Mouse (Mus musculus): ENCODE measurements at regions not wholly inside any gene's neighbourhood (a gene's known extent, or its start where the extent isn't known, plus 50 kb on each side); places are given as distances from the start of the nearest gene placed in this dataset.

DNA sequence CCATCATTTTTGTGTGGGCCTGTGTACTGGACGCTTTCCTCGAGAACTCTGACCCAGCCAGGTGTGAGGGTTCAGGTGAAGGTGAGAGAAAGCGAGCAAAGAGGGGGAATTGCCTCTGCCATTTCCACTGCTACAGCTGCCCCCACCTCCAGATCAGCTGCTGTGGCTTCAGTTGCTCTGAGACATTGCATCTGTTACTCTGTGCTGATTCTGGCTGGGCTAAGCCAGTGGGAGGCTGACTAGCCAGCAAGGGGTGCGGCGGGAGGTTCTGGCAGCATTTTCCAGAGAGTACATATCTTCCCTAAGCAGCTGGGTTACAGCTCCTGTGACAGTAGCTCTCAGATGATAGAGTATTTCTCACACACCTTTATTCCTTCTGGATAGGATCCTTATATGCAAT lies 712.7 kb upstream of the Cdh18 start:
- DNase-seq (ENCODE audit: low read depth) = no peak

DNA sequence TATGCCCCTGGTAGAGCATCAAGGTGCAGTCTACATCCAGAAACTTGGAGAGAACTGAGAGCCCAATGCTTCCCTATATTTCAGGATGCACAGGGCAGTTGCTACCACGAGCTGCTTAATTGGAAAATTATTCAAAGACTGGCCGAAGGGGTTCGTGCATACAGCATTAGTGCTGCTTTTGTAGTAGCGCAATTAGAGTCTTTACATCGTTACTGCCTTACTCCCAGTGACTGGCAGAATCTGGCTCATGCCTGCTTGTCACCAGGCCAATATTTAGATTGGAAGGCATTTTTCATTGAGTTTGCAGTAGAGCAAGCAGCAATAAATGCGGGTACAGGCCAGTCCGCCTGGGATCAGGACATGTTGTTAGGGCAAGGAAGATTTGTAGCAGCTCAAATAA lies 690.3 kb upstream of the Cdh18 start:
- no peak for DNase-seq (ENCODE audit: low read depth)

DNA sequence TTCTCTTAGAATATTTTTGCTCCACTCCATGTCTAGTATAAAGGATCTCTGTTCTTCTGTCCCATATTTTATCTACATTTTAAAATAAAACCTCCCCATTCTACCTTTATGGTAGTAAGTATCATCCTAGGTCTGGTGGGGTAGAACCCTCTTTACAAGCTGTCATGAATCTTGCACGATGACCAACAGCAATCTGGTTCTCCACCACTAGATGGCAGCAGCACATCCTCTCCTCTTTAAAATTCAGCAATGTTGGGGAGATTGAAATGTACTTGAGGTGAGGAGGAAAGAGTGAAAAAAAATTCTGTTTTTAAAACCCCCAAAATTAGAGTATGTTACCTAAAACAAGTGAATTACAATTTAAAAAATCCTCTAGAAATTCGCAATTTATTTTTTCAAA lies 663.6 kb upstream of the Cdh18 start:
- peak; percentile 1 for DNase-seq (ENCODE audit: low read depth)

Measured in naive thymus-derived CD4-positive, alpha-beta T cell, adult 2 months (primary cell).